Mouse (Mus musculus) hematopoietic stem cell, adult 5-6 weeks (primary cell): ENCODE data around the gene Dmd. TPM values are rescaled to one million over a fixed set of nuclear protein-coding genes. Genes with fewer than 3 reads are reported as not detected.
"Not testable (repeated sequence)": the region's sequence is repeated elsewhere in the genome, so short reads cannot be mapped to it uniquely, and the experiment has no call there.

Experiments used
- ATAC-seq, 2 experiments: fragments of 125-278 bp in 1 of 2; replicated peaks in 1 of 2; 2 replicates each; pipeline ENCODE4 v1.8.0; 2016 to 2017; ENCODE audit warnings: inconsistent platforms in 2 of 2, mild to moderate bottlenecking in 2 of 2, moderate number of reproducible peaks in 2 of 2, low read depth in 1 of 2, moderate TSS enrichment in 1 of 2; ENCODE audit not compliant: low FRiP score in 2 of 2, poor library complexity in 2 of 2, severe bottlenecking in 2 of 2, insufficient read depth in 1 of 2, low TSS enrichment in 1 of 2
- total RNA-seq: library from RNA; stranded (forward); fragments of 172-1452, 232-1000 nt; gene quantifications from 2 replicates; pipeline ENCODE4 v1.2.3, GENCODE M21; 2017

Gene Dmd
- total RNA-seq: 8.2 and 8.8 TPM in 2 replicates

DNA sequence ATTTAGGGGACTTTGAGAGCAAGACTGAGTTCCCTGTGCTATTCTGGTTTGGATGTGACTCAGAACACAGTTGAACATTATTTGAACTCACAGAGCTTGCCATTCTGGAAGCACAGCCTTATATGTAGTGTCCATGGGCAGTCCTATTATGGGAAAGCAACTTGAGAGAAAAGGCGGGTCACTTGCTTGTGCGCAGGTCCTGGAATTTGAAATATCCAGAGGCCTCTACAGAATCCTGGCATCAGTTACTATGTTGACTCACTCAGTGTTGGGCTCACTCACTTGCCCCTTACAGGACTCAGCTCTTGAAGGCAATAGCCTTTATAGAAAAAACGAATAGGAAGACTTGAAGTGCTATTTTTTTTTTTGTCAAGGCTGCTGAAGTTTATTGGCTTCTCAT, at the start of gene Dmd:
Dmd (plus strand) TSS at position 241 of the 400 bp plus-strand sequence.
- no peak for ATAC-seq

DNA sequence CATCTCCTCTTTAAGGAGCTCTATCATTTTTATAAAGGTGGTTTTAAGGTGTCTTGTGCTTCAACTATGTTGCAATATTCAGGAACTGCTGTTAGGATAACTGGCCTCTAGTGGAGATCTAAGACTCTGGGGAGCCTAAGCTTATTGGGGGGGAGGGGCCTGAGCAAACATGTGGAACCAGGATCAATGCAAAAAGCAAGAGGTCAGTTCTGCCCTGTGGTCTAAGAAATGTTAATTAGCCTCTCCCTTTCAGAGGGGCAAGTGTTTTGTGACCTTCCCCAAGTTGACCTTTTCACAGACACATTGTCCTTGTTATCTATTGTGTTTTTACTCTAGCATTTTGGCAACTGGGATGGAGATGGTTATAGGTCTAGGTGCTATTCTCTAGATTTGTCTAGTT, 47.2 kb upstream of the Dmd start:
- no peak for ATAC-seq

DNA sequence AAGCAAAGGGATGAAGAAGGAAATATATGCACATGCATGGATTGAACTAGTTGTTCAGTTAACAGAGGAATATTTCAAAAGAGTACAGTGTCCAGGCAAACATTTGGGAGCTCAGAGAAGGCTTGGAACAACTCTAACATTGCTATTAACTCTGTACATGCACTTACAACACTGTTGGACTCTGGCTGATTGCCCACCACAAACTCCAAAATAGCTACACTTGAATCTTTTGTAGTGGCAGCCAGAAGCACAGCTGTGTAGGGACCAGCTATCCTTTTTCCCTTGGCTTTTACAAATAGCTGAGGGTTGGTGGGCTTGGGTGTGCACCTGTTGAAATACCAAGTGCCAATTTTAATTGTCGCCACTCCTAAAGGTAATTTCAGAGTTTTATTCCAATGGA, 39.0 kb downstream of the Dmd start:
- ATAC-seq: no peak

DNA sequence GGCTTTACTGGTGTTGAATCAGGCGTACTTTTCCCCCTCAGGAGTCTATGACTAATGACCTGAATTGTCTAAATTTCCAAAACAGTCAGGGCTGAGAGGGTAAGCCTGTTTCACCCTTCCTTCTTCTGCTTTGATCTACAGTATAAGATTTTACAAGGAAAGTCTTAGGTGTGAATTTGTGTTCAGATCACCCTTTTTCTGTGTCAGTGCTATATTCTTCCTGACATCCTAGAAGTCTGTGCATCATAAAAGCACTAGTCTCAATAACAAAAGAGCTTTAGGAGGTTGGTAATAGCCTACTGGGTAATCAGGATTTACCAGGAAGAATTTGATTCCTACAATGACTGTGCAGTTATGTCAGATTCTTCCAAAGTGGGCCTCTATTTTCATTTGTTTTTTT, 101.5 kb downstream of the Dmd start:
- ATAC-seq: no peak

DNA sequence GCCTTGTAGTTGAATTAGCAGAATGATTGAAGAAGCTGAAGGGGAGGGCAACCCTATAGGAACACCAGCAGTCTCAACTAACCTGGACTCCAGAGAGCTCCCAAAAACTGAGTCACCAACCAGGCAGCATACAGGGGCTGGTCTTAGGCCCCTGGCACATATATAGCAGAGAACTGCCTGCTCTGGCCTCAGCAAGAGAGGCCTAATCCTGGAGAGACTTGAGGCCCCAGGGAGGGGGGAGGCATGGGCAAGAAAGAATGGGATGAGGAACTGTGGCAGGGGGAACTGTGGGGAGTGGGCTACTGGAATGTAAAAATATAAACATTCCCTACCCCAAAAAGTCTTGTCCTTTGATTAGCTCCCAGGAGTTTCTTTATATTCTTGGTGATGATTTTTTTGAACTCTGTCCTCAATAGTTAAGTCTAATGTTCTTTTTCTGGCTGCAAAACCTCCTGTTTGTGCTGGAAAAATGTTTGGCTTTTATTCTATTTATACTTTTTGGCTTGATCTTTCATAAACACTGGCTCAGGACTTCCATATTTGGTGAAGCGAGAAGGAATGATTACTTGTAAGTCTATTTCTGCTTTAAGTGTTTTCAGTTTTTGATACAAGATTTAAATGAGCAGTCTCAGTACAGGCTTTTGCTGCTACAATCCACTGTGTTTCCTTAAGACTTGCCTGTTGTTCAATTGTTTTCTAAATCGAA, 167.7 kb downstream of the Dmd start:
- ATAC-seq: no peak

DNA sequence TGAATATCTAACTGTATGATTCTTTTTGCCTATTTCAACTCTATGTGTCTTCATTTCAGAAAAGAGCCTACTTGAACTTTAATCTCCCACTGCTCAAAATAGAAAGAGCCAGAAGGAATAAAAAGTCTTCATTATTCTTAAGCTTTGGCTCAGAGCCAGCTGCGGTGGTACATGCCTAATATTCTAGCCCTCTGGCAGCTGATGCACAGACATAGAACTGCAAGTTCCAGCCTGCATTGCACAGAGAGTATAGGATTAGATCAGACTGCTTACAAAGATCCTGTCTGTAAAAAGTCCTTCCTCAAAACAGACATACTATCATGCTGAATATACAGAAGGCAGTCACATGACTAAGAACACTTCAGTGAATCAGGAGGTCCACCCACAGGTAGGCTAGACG, 168.5 kb downstream of the Dmd start:
- no peak for ATAC-seq

DNA sequence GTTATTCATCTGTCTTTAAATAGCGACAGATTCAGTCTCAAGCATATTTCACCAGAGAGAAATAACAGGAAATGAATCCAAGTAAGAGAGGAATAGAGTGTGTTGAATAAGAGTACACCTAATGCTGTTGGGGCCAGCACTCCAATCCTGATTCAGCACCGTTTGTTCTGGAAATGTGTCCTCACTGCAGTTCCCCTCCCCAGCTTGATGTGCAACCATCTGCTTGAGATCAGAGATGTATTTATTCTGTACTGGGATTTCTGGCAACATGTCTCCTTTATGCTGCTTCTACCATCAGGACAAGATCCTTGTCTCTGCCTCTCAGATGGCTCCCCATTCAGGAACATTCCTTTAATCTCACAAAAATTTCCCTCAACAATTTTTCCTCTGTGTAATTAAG, 271.9 kb downstream of the Dmd start:
- ATAC-seq: no peak

DNA sequence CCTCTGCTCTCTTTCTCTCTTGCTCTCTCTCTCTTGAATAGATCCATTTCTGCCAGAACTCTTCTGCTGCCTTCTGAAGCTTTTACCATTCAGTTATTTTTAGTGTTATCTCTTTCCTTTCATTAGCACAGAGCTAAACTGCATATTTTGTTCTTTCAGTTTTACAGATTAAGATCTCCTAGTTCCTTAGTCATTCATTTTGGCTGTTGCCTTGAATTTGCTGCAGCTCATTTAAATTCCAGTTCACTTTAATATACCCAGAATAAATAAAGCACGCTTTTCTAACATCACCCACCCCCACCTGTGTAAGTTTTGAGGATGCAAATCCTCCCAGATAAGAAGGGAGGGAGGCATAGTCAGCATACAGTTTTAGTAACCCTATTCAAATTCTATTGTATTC, 272.4 kb downstream of the Dmd start:
- no peak for ATAC-seq

DNA sequence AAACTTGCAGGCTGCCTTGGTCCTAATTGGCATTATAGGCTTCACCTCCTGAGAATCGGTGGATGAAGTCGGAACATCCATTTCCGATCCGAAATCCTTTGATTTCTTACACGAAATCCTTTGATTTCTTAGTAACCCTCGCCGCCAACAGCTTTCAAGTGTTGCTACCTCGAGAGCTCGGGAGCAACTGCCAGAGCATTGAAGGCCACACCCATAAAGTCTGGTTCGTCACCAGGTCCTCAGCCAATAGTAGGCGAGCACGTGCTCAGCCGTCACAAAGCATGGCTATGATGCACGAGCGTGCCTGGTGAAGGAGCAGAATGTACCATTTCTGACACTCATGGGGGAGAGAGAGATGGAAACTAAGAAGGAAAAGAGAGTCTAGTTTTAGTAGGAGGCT, 538.9 kb downstream of the Dmd start, which contains the start of gene Tsga8:
Tsga8 (minus strand) TSS at position 327 of the 400 bp plus-strand sequence.
- ATAC-seq: no peak

DNA sequence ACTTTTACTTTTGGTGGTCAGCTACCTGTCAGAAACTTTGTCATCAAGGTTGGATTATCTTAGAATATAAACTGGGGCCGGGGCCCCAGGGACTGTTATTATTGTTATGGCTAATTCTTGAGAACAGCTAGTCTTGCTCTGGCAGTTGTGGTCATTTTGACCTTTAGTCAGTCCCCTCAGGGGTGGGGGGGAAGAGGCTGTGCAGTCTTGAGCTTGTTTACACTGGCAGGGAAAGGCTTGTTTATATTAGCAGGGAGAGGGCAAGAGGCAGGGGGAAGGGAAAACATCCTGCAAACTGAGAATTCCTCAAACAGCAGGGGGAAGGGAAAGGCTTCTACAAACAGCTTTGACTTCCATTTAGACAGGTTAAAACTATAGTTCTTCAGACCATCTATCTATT, 726.3 kb downstream of the Dmd start:
- no peak for ATAC-seq

DNA sequence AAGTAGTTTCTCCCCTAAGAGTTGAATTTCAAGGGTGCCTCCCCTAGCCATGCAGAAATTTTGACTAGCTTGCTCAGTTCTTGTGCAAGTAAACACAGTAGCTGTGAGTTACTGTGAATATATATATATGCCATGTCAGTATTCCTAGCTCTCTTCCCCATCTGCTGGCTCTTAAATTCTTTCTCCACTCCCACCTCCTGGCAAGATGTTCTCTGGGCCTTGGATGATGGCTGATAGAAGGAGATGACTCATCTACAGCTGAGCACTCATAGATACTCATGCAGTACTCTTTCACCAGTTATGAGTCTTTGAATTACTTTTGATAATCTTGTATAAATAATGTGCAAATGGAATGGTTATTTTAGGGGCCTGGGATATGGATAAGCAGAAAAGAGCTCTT, 737.9 kb downstream of the Dmd start:
- no peak for ATAC-seq

DNA sequence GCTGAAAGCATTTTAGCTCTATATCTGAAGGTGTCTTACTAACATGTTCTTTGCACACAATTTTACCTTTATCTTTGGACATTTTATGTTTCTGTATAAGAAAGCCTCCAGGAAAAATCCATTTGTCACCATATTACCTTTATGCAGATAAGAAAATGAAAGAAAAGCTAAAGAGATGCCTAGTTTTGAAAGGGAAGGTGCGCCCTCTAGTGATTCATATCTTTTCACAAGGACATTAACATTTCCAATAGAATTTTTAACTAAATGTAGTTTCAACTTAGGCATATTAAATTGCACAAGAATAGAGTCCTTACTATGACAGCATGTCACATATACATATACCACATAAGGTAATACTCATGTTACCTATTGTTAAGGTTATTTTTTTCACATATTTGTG, 791.9 kb downstream of the Dmd start:
- no peak for ATAC-seq

DNA sequence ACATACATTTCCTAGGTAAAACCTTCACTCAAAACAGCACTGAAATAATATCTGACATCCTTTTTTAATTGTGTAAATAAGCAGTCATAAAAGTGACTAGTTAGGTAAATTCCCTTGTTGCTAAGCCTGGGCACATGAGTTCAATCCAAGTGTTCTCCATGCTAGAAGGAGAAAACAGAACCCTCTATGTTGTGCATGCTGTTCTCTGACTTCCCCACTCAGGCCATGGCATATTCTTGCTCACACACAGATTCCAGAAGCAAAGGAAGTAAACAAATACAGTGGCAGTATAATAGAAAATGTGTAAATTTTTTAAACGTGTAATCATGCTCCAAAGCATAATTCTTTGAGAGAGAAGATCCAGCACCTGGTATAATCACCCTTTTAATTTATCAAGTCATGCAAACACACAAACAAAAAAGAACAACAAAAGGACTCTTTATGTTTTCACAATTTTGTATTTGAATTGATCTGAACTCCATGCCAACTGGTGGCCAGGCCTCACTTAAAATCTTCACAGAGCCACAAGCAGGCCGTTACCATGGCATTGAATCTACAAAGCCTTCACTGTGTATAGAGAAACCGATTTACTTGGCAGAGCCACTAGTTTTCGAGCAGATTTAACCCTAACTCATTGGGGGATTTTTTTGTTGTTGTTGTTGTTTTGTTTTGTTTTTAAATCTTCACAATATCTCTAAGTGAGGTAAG, 797.8 kb downstream of the Dmd start:
- no peak for ATAC-seq

DNA sequence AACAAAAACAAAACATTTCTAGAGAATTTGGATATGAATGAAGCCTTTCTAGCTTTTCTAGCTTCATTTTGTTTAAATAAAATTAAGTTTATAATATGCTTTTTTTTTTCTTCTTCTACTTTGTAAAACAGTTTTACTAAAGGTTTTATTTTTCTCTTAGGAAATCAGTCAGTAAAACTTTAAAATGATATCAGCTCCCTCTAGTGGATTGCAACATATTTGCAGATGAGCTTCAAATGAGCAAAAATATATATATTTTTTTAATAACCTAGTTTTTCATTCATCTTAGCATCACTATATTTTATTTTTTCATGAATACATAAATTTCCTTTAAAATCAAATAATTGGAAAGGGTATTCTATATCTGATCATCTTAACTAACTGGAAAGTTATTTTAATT, 838.7 kb downstream of the Dmd start:
- no peak for ATAC-seq

DNA sequence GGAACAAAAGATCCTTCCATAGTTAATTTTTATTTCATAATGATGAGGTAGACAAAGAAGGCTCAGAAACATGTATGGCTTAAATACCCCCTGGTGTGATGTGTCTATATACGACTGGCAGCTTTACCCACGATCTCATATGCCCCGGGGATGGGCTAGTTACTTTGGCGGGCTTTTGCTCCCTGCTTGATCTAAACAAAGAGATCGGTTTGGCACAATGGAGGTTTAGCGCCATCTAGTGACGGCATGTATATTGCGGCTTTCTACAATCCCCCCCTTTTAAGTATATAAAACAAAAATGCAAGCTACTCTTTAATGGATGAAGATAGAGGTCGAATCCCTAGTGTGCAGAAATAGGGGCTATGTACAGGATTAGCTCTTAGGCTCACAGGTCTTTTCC, 918.8 kb downstream of the Dmd start:
- not testable (repeated sequence) for ATAC-seq

DNA sequence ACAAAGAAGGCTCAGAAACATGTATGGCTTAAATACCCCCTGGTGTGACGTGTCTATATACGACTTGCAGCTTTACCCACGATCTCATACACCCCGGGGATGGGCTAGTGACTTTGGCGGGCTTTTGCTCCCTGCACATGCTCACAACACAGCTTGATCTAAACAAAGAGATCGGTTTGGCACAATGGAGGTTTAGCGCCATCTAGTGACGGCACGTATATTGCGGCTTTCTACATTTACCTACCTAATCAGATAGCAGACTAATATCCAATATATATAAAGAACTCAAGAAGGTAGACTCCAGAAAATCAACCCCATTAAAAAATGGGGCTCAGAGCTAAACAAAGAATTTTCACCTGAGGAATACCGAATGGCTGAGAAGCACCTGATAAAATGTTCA, 926.7 kb downstream of the Dmd start:
- not testable (repeated sequence) for ATAC-seq

DNA sequence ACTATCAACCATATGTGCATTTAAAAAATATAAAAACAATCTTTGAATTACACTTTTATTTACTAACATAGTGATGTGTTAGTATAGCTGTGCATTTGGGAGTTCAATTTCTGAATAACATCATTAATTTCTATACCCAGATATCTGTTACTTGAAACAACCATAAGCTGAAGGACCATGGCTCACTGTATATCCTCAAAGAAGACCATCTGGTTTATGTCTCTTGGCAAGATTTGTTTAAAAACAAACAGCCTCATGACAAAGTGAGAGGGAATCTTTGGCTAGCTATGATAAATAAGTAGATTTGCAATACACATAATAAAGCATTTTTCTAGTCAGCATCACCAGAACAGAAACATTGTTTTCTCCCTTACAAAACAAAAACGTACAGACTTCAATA, 1027.2 kb downstream of the Dmd start:
- no peak for ATAC-seq

DNA sequence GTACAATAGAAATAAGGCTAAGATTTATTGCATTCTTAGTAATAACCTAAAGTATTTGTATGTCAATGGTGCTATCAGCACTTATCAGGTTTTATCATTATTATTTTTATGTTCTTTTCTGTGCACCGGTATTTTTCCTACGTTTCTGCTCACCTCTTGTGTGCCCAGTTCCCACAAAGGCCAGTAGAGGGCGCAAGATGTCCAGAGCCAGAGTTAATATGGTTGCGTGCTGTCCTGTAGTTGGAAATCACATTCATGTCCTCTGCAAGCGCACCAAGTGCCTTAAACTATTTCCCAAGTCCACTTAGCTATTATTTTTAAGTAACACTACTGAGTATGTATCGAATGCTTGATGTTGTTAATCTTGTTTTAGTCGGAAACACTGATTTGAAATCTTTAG, 1052.6 kb downstream of the Dmd start:
- no peak for ATAC-seq

DNA sequence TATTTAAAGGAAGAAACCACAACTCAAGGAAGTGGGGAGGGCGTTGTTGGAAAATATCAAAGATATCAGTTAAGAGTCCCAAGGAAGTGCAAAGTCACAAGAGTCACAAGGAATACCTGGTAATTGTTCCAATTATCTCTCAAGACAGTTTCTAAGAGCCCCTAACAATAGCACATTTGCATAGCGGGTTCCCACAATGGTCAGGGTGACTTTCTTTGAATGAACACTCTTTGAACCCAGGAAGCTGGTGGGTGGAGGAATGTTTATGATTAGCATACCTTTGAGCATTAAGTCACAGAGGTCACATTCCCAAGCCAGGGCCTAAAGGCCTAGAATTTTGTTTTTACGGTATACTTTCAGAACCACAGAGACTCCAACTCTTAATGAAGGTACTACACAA, 1113.8 kb downstream of the Dmd start:
- ATAC-seq: not testable (repeated sequence)
